22 mouse cellular contexts compared by ENCODE assay signal in genomic region chr16:43692611-43693010, GRCm38 (mm10). TPM values are rescaled to one million over a fixed set of nuclear protein-coding genes. Genes with fewer than 3 reads are reported as not detected.
A peak's percentile ranks its signal among the peaks of the same experiment; 100 is the strongest.
DNase-seq lines count a peak whose midpoint lies in the region; TF ChIP-seq lines count a peak whose summit lies in the region.
"Had no signal": no experiment of that assay in that cellular context is flagged by ENCODE, and none has a peak within 500 bp of the region (broad histone marks: within the 10 kb centered on the region; RNA-seq: fewer than 3 reads in every experiment).

No protein-coding gene starts in this region.

- H3K9me3 ChIP-seq in CH12.LX (replicated peaks; ENCODE audit: low read length): no peaks in the 10 kb centered on the region
- H3K9me3 ChIP-seq: G1E had no signal

- no peaks in the 10 kb centered on the region for H3K79me2 ChIP-seq in CH12.LX (replicated peaks; ENCODE audit: control insufficient read depth, extremely low read depth, insufficient read depth, poor library complexity, severe bottlenecking)

- H3K4me1 ChIP-seq in CH12.LX (ENCODE audit: control insufficient read depth in 1 of 2, insufficient read depth in 2 of 2): peaks cover 37 to 60% of the 10 kb centered on the region in 2 experiments

- H3K27me3 ChIP-seq in CH12.LX (replicated peaks): no peaks in the 10 kb centered on the region
- H3K27me3 ChIP-seq: Patski had no signal

- in situ Hi-C loops in CH12.LX (cut with MboI; ENCODE audit: low pct_ligation_motif_present, low pct_unique_long_range_greater_than_20kb, low sequenced_read_pairs): loop anchor here (10.0 kb wide), 2 partner anchors 188 to 298 kb away; no protein-coding TSS in a partner anchor

- TF ChIP-seq RAD21 in CH12.LX (IDR thresholded peaks at IDR 0.05; ENCODE audit: low read depth, low read length): no peak

- H3K27ac ChIP-seq in CH12.LX (ENCODE audit: insufficient read depth, low read depth): peak overlapping the region; percentile 21; the same call in 1 of the 2 replicates

- dilution Hi-C loops in CH12.LX (cut with MboI; ENCODE audit: extremely low pct_ligation_motif_present, extremely low pct_unique_long_range_greater_than_20kb, low sequenced_read_pairs): no loop called here

- TF ChIP-seq CTCF in CH12.LX (conservative IDR thresholded peaks at IDR 0.05 in 1 of 2, IDR thresholded peaks at IDR 0.05 in 1 of 2; ENCODE audit: low read depth in 2 of 2, low read length in 2 of 2): no peak

- H3K4me3 ChIP-seq in CH12.LX (replicated peaks in 1 of 3; ENCODE audit: low read depth in 2 of 3, low read length in 2 of 3, poor library complexity in 1 of 3): no peak overlapping the region

- H3K4me2 ChIP-seq in CH12.LX (ENCODE audit: insufficient read depth, low read depth, poor library complexity, severe bottlenecking): peak overlapping the region; percentile 3; the same call in 1 of the 2 replicates

- DNase-seq in A20 (ENCODE audit: low read depth, low spot score): peak; percentile 57
- peak; percentile 45 for DNase-seq in CH12.LX (ENCODE audit: extremely low read depth)
- peak; percentile 27 for DNase-seq in induced T-regulatory cell, adult 2 months (ENCODE audit: low read depth)
- no peak for DNase-seq in cerebellum, adult 8-10 months
- DNase-seq in liver: no peak
- DNase-seq in layer of hippocampus, adult 8-10 months (ENCODE audit: low spot score in 2 of 2): no peak
- DNase-seq: adrenal gland, adult 2 months; adrenal gland, adult 8-10 months; adrenal gland, postnatal 10 days; adrenal gland, postnatal 14 days; adrenal gland, postnatal 25 days; adrenal gland, postnatal 36 days; B cell, adult 2 months; cerebellum, adult 11 months; cerebellum, adult 11-12 months; cerebellum, adult 18-20 months; cerebellum, adult 2 months; cerebellum, adult 9-10 months had no signal

- no peaks in the 10 kb centered on the region for H3K36me3 ChIP-seq in CH12.LX (replicated peaks in 1 of 2; ENCODE audit: control insufficient read depth in 1 of 2, insufficient read depth in 1 of 2, low read length in 1 of 2)
- H3K36me3 ChIP-seq: G1E had no signal

- peak; percentile 88 for TF ChIP-seq EP300 in CH12.LX (IDR thresholded peaks at IDR 0.05; ENCODE audit: low read length)

- H3K9ac ChIP-seq in CH12.LX (ENCODE audit: insufficient read depth, low read depth): no peak overlapping the region

- TF ChIP-seq POLR2A in CH12.LX (IDR thresholded peaks at IDR 0.05; ENCODE audit: low read depth, low read length): no peak

TF ChIP-seq in CH12.LX, 34 proteins besides CTCF, POLR2A, EP300 and RAD21:
- no peak for TF ChIP-seq POLR2AphosphoS2 (IDR thresholded peaks at IDR 0.05; ENCODE audit: low read depth, low read length)
- no peak; the same call in 1 of the 2 replicates for TF ChIP-seq JUN (IDR thresholded peaks at IDR 0.05; ENCODE audit: insufficient read depth, low read depth, low read length)
- peak; percentile 79; the same call in 1 of the 2 replicates for TF ChIP-seq CHD1 (IDR thresholded peaks at IDR 0.05; ENCODE audit: low read depth, low read length)
- no peak for TF ChIP-seq USF2 (conservative IDR thresholded peaks at IDR 0.05; ENCODE audit: low read depth, low read length)
- TF ChIP-seq IRF4 (IDR thresholded peaks at IDR 0.05; ENCODE audit: low read depth, low read length): peak; percentile 62; the same call in 1 of the 2 replicates
- TF ChIP-seq TBP (conservative IDR thresholded peaks at IDR 0.05; ENCODE audit: low read depth, low read length): no peak
- no peak for TF ChIP-seq UBTF (IDR thresholded peaks at IDR 0.05; ENCODE audit: low read depth, low read length)
- peak; percentile 62; the same call in 1 of the 2 replicates for TF ChIP-seq MAFK (IDR thresholded peaks at IDR 0.05; ENCODE audit: insufficient replicate concordance, low read length)
- TF ChIP-seq ZNF384 (IDR thresholded peaks at IDR 0.05; ENCODE audit: low read depth, low read length): no peak
- peak; percentile 53; the same call in 1 of the 2 replicates for TF ChIP-seq MYC (IDR thresholded peaks at IDR 0.05; ENCODE audit: low read depth, low read length)
- peak; percentile 69; the same call in 1 of the 2 replicates for TF ChIP-seq ETS1 (conservative IDR thresholded peaks at IDR 0.05; ENCODE audit: low read depth, low read length)
- peak; percentile 77; the same call in 1 of the 2 replicates for TF ChIP-seq RCOR1 (conservative IDR thresholded peaks at IDR 0.05; ENCODE audit: low read depth, low read length)
- peak; percentile 69 for TF ChIP-seq MAZ (IDR thresholded peaks at IDR 0.05; ENCODE audit: low read depth, low read length)
- 0 out of 2 replicates have a peak, but pooled peaks have one; percentile 32 for TF ChIP-seq NELFE (IDR thresholded peaks at IDR 0.05; ENCODE audit: low read depth, low read length)
- 0 out of 2 replicates have a peak, but pooled peaks have one; percentile 38 for TF ChIP-seq SIN3A (IDR thresholded peaks at IDR 0.05; ENCODE audit: low read length)
- TF ChIP-seq USF1 (IDR thresholded peaks at IDR 0.05; ENCODE audit: low read depth, low read length): no peak
- TF ChIP-seq ZMIZ1 (IDR thresholded peaks at IDR 0.05; ENCODE audit: low read depth, low read length): no peak
- peak; percentile 60; the same call in 1 of the 2 replicates for TF ChIP-seq MEF2A (IDR thresholded peaks at IDR 0.05; ENCODE audit: borderline replicate concordance, low read depth, low read length)
- peak; percentile 37; the same call in 1 of the 2 replicates for TF ChIP-seq CHD2 (IDR thresholded peaks at IDR 0.05; ENCODE audit: low read length)
- TF ChIP-seq NRF1 (IDR thresholded peaks at IDR 0.05; ENCODE audit: low read depth, low read length): 0 out of 2 replicates have a peak, but pooled peaks have one; percentile 20
- TF ChIP-seq BHLHE40 (IDR thresholded peaks at IDR 0.05; ENCODE audit: low read depth, low read length): peak; percentile 52
- TF ChIP-seq HCFC1 (IDR thresholded peaks at IDR 0.05; ENCODE audit: low read depth, low read length): no peak
- TF ChIP-seq PAX5 (IDR thresholded peaks at IDR 0.05; ENCODE audit: low read length): no peak
- TF ChIP-seq ELF1 (IDR thresholded peaks at IDR 0.05; ENCODE audit: low read depth, low read length): no peak
- TF ChIP-seq TCF12 (IDR thresholded peaks at IDR 0.05; ENCODE audit: low read depth, low read length): no peak
- TF ChIP-seq SMC3 (IDR thresholded peaks at IDR 0.05; ENCODE audit: low read depth, low read length): no peak
- TF ChIP-seq MAX (IDR thresholded peaks at IDR 0.05; ENCODE audit: low read length): 0 out of 2 replicates have a peak, but pooled peaks have one; percentile 18
- no peak for TF ChIP-seq ZKSCAN1 (IDR thresholded peaks at IDR 0.05; ENCODE audit: borderline replicate concordance, low read depth, low read length)
- TF ChIP-seq ZC3H11A (IDR thresholded peaks at IDR 0.05; ENCODE audit: low read depth, low read length): no peak
- peak; percentile 34; the same call in 1 of the 2 replicates for TF ChIP-seq JUND (conservative IDR thresholded peaks at IDR 0.05; ENCODE audit: low read depth, low read length)
- no peak for TF ChIP-seq E2F4 (IDR thresholded peaks at IDR 0.05; ENCODE audit: insufficient replicate concordance, low read depth, low read length)
- TF ChIP-seq GABPA (IDR thresholded peaks at IDR 0.05; ENCODE audit: insufficient replicate concordance, low read depth, low read length): no peak
- TF ChIP-seq MXI1 (IDR thresholded peaks at IDR 0.05; ENCODE audit: low read depth, low read length): no peak
- 0 out of 2 replicates have a peak, but pooled peaks have one; percentile 50 for TF ChIP-seq KAT2A (IDR thresholded peaks at IDR 0.05; ENCODE audit: insufficient replicate concordance, low read length)

RNA-seq across cellular contexts. Expression of gene Tigit, which starts 28.7 kb away (rescaled TPM):
- total RNA-seq in CH12.LX (2012; rRNA removed) (59.3 and 67.2 TPM in 2 replicates), CH12.LX (2014; rRNA removed) (13.6 and 17.5 TPM in 2 replicates)
- 54.5 and 55.4 TPM in 2 replicates for polyA plus RNA-seq in CH12.LX (2012; ENCODE audit: insufficient read length, low read depth)
- total RNA-seq in layer of hippocampus, adult 8-10 months (2022): not detected
- total RNA-seq: adrenal gland, postnatal 10 days; adrenal gland, postnatal 14 days; adrenal gland, postnatal 25 days; adrenal gland, postnatal 36 days; adrenal gland, postnatal 4 days; G1E had no signal
- polyA plus RNA-seq: brain, embryonic 14.5 days; cerebellum, adult 2 months; G1E; Patski had no signal

Comparison
In these comparisons a context has a peak if more than half of its experiments do, and no peak if none do; other contexts are left out.
1. DNase-seq: peak in A20 (single experiment), CH12.LX (single experiment) and induced T-regulatory cell, adult 2 months (single experiment); none in cerebellum, adult 8-10 months (single experiment), liver (single experiment) and layer of hippocampus, adult 8-10 months (0 of 2).
2. RNA of gene Tigit, which starts 28.7 kb away (total RNA-seq): 13.6 to 67.2 TPM in CH12.LX; not detected in layer of hippocampus, adult 8-10 months; every median in the first group is over 10 times any median in the second.